Mouse (Mus musculus): Measurements from ENCODE around the gene Bmp4. TPM values are rescaled to one million over a fixed set of nuclear protein-coding genes. Genes with fewer than 3 reads are reported as not detected.

Gene Bmp4
- polyA plus RNA-seq, 1 experiment = 43.7 TPM

GRCm38 (mm10) chr14:46387357-46387671 lies 3.2 kb downstream of the Bmp4 start:
- TF ChIP-seq POLR2A (IDR thresholded peaks at IDR 0.05; ENCODE audit: low read depth, low read length) (no peak; the same call in none of the 2 replicates), CTCF (IDR thresholded peaks at IDR 0.05; ENCODE audit: borderline replicate concordance, insufficient read depth, low read length) (no peak)
- Histone ChIP-seq H3K4me3 (ENCODE audit: insufficient read depth, low read length) (peak overlapping the region; percentile 66), H3K27ac (ENCODE audit: insufficient read depth, low read length) (peak overlapping the region; percentile 74), H3K4me1 (ENCODE audit: control insufficient read depth, insufficient read depth, low read length) (no peaks in the 10 kb centered on the region)

DNA sequence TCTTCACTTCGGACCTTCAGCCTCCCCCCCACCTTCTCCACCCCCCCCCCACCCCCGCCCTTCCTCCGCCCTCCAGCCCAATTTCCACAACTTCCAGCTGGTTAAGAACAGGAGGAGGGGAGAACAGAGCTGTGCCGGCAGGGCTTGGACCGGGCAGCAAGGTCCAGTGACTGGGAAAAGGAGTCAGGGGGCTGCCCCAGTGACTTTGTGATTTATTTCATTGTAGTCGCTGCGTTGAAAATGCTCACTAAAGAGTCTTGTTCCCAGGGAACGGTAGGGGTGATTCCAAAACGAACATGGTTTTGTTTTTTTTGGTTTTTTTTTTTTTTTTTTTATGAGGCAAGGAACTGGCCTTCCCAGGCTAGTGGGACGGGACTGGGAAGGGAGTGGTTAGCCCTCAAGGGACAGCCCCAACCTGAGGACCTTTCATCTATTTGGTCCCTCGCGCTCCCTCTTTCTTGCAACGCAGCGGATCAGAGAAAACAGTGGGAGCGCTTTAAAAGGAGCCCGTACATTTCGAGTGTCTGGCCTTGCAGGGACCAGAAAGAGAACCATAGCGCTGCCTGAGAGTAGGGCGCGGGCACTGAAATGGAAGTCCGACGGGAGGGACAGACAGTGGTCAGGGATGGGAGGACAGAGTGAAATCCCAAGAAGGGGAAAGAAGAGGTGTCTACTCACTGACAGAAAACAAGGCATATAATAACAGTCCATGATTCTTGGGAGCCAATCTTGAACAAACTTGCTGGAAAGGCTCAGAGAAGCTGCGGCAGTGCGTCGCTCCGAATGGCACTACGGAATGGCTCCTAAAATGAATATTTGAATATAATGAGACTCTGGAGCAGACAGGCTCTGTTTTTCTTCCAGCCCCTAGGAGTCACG lies 3.8 kb downstream of the Bmp4 start:
- Histone ChIP-seq H3K27ac (ENCODE audit: insufficient read depth, low read length) (peak overlapping the region; percentile 7; the same call in 1 of the 2 replicates), H3K4me1 (ENCODE audit: control insufficient read depth, insufficient read depth, low read length) (no peaks in the 10 kb centered on the region), H3K4me3 (ENCODE audit: insufficient read depth, low read length) (peak overlapping the region; percentile 58)
- TF ChIP-seq POLR2A (IDR thresholded peaks at IDR 0.05; ENCODE audit: low read depth, low read length) (peak; percentile 91), CTCF (IDR thresholded peaks at IDR 0.05; ENCODE audit: borderline replicate concordance, insufficient read depth, low read length) (no peak)

- no peak overlapping the region for H3K27ac ChIP-seq (ENCODE audit: insufficient read depth, low read length)
- peak overlapping the region; percentile 57 for H3K4me3 ChIP-seq (ENCODE audit: insufficient read depth, low read length)
- 0 out of 2 replicates have a peak, but pooled peaks have one; percentile 14 for TF ChIP-seq POLR2A (IDR thresholded peaks at IDR 0.05; ENCODE audit: low read depth, low read length)
- no peak for TF ChIP-seq CTCF (IDR thresholded peaks at IDR 0.05; ENCODE audit: borderline replicate concordance, insufficient read depth, low read length)
- H3K4me1 ChIP-seq (ENCODE audit: control insufficient read depth, insufficient read depth, low read length) = no peaks in the 10 kb centered on the region
These were observed 4.6 kb downstream of the Bmp4 start for GRCm38 (mm10) chr14:46385701-46386477.

- no peak for TF ChIP-seq CTCF (IDR thresholded peaks at IDR 0.05; ENCODE audit: borderline replicate concordance, insufficient read depth, low read length)
- TF ChIP-seq POLR2A (IDR thresholded peaks at IDR 0.05; ENCODE audit: low read depth, low read length) = no peak
- no peak overlapping the region for H3K27ac ChIP-seq (ENCODE audit: insufficient read depth, low read length)
- no peaks in the 10 kb centered on the region for H3K4me1 ChIP-seq (ENCODE audit: control insufficient read depth, insufficient read depth, low read length)
- peak overlapping the region; percentile 57 for H3K4me3 ChIP-seq (ENCODE audit: insufficient read depth, low read length)
These were observed 5.3 kb downstream of the Bmp4 start for GRCm38 (mm10) chr14:46384946-46385691.

DNA sequence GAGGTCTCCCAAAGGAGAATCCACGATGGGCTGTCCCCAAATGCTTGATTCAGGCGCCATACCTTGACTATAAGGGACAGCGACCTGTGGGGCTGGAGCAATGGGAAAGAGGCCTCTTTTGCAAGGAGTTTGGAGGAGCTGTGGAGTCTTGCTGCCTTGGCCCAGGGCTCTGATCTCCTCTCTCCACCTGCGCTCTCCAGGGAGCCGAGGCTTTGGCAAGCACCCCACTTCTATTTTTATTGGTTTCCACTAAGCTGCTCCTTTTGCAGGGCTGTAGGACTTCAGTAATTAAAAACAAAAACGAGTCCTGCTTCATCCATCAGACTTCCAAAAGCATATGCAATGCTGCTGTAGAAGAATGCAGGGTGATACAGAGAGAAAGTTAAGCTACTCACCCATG lies 9.0 kb downstream of the Bmp4 start:
- TF ChIP-seq CTCF (IDR thresholded peaks at IDR 0.05; ENCODE audit: borderline replicate concordance, insufficient read depth, low read length) = no peak
- no peak for TF ChIP-seq POLR2A (IDR thresholded peaks at IDR 0.05; ENCODE audit: low read depth, low read length)
- Histone ChIP-seq H3K27ac (ENCODE audit: insufficient read depth, low read length) (no peak overlapping the region), H3K4me3 (ENCODE audit: insufficient read depth, low read length) (no peak overlapping the region), H3K4me1 (ENCODE audit: control insufficient read depth, insufficient read depth, low read length) (no peaks in the 10 kb centered on the region)

DNA sequence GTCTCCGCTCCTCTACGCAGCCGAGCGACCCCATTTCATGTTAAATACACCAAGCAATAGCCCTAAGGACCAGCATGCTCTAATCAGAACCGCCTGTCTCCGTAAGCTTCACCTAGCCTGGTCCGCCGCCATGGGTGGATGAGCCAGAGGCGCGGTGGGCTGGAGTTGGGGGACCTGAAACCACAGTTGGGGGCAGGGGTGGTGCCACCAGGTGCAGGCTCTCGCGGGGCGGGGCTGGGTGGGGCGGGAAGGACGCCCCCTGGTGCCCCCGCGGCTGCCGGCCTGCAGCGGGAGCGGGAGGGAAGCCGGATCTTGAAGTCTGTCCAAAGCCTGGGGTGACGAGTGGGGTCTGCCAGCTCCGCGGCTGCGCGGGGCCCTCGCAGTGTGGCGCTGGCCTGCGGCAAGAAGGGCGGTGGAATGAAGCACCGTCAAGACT lies 10.2 kb downstream of the Bmp4 start:
- TF ChIP-seq CTCF (IDR thresholded peaks at IDR 0.05; ENCODE audit: borderline replicate concordance, insufficient read depth, low read length) (no peak), POLR2A (IDR thresholded peaks at IDR 0.05; ENCODE audit: low read depth, low read length) (no peak)
- H3K27ac ChIP-seq (ENCODE audit: insufficient read depth, low read length) = no peak overlapping the region
- no peaks in the 10 kb centered on the region for H3K4me1 ChIP-seq (ENCODE audit: control insufficient read depth, insufficient read depth, low read length)
- no peak overlapping the region for H3K4me3 ChIP-seq (ENCODE audit: insufficient read depth, low read length)

DNA sequence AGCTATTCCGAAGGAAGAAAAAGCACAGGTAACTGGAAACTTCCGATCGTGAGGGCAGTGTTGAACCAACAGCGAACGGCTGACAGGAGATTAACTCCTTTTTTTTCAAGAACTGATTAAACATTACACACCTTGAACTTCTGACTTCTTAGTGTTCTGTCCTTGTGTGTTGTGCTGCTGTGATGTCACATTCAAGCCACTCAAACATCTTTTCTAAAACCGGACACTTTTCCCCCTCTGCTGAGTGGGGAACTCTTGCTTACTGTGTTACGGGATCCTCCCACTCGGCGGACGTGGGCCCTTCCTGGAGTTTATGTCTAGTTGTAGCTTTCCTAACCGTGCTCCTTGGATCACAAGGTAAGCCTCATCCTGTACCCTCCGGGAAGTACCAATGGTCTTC lies 11.2 kb downstream of the Bmp4 start, which contains the start of gene Gm15217:
Gene Gm15217, plus strand, starts transcription at position 130 of the 400 bp plus-strand sequence.
- H3K4me3 ChIP-seq (ENCODE audit: insufficient read depth, low read length) = no peak within 1 kb of the TSS
- no peak within 1 kb of the TSS for H3K27ac ChIP-seq (ENCODE audit: insufficient read depth, low read length)
- no peaks in the 10 kb centered on the region for H3K4me1 ChIP-seq (ENCODE audit: control insufficient read depth, insufficient read depth, low read length)
- TF ChIP-seq CTCF (IDR thresholded peaks at IDR 0.05; ENCODE audit: borderline replicate concordance, insufficient read depth, low read length) (no peak), POLR2A (IDR thresholded peaks at IDR 0.05; ENCODE audit: low read depth, low read length) (no peak)

DNA sequence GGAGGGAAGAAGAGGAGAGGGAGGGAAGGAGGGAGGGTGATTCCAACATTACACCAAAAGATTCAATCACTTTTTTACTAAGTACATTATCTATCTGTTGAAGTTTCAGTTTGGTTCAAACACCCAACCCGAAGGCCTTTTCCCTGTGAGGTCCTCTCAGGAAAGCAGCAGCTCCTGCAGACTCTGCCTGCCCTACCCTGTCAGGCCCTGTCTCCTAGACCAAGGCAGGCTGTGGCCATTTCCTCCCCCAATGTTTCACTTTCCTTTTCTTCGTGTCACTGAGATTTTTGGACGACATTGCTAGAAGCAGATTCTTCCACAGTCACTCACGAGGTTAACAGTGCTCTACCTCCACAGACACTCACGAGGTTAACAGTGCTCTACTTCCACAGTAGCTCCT lies 14.7 kb downstream of the Bmp4 start:
- Histone ChIP-seq H3K4me3 (ENCODE audit: insufficient read depth, low read length) (no peak overlapping the region), H3K27ac (ENCODE audit: insufficient read depth, low read length) (no peak overlapping the region), H3K4me1 (ENCODE audit: control insufficient read depth, insufficient read depth, low read length) (no peaks in the 10 kb centered on the region)
- TF ChIP-seq CTCF (IDR thresholded peaks at IDR 0.05; ENCODE audit: borderline replicate concordance, insufficient read depth, low read length) (no peak), POLR2A (IDR thresholded peaks at IDR 0.05; ENCODE audit: low read depth, low read length) (no peak)

DNA sequence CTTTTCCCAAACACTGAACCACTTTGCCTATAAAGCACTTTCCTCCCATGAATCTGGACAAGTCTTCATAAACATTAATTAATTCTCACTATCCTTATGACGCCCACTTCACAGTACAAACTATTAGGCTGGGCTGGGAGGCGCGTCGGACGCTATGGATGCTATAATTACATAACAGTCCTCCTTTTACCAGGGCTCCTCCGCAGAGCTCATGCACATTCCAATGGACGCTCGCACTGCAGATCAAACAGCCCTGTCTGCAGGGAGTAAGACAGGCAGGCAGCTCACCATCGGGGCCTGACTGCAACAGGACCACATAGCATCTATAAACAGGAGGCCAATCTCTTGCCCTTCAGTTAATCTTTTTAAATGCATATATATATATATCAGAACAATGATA lies 18.0 kb downstream of the Bmp4 start:
- H3K4me3 ChIP-seq (ENCODE audit: insufficient read depth, low read length) = no peak overlapping the region
- no peak overlapping the region for H3K27ac ChIP-seq (ENCODE audit: insufficient read depth, low read length)
- no peak for TF ChIP-seq CTCF (IDR thresholded peaks at IDR 0.05; ENCODE audit: borderline replicate concordance, insufficient read depth, low read length)
- TF ChIP-seq POLR2A (IDR thresholded peaks at IDR 0.05; ENCODE audit: low read depth, low read length) = no peak
- H3K4me1 ChIP-seq (ENCODE audit: control insufficient read depth, insufficient read depth, low read length) = no peaks in the 10 kb centered on the region

All from embryonic fibroblast, embryonic 13.5 days (primary cell).